Mouse (Mus musculus) heart, postnatal 36 days (tissue): Measurements from ENCODE around the gene Tril. TPM values are rescaled to one million over a fixed set of nuclear protein-coding genes. Genes with fewer than 3 reads are reported as not detected.

Source experiments
- DNase-seq, 2 experiments: peaks; one replicate each; pipeline ENCODE4 v3.0.0; 2021 to 2022
- intact Hi-C: fragments of 180-260 bp; cut with DNase I; formaldehyde crosslinking; loops from one replicate; pipeline ENCODE4 v1.15.1; 2025
- total RNA-seq, 2 experiments: library from RNA; stranded (reverse); gene quantifications; 2 replicates each; pipeline ENCODE4 v1.2.3; 2021

The Tril gene
- total RNA-seq, 2 experiments from 2014 or later: 4.6 to 5.4 TPM

GRCm38 (mm10) chr6:53808801-53809200, 11.8 kb downstream of the Tril start:
- no peak for DNase-seq
- intact Hi-C loops: no loop called here

GRCm38 (mm10) chr6:53807185-53807584, 13.4 kb downstream of the Tril start:
- intact Hi-C loops: no loop called here
- DNase-seq: no peak

GRCm38 (mm10) chr6:53806591-53807023, 14.0 kb downstream of the Tril start:
- intact Hi-C loops: no loop called here
- DNase-seq: no peak

- DNase-seq: no peak
- intact Hi-C loops: no loop called here
Observed at GRCm38 (mm10) chr6:53806021-53806420, 14.6 kb downstream of the Tril start.

- no peak for DNase-seq
- intact Hi-C loops: no loop called here
Observed at GRCm38 (mm10) chr6:53804145-53804544, 16.5 kb downstream of the Tril start.

GRCm38 (mm10) chr6:53803551-53803950, 17.1 kb downstream of the Tril start:
- no peak for DNase-seq
- intact Hi-C loops: no loop called here

- DNase-seq: peak; percentile 36 to 57
- intact Hi-C loops: no loop called here
Observed at GRCm38 (mm10) chr6:53801893-53802286, 18.7 kb downstream of the Tril start.

GRCm38 (mm10) chr6:53801269-53801892, 19.2 kb downstream of the Tril start:
- intact Hi-C loops: no loop called here

GRCm38 (mm10) chr6:53798865-53799264, 21.8 kb downstream of the Tril start:
- no peak for DNase-seq
- intact Hi-C loops: loop anchor here (5.0 kb wide), 3 partner anchors 73 to 428 kb away; no protein-coding TSS in a partner anchor

More at GRCm38 (mm10) chr6:53801269-53801892, 19.2 kb downstream of the Tril start:
- DNase-seq: no peak

GRCm38 (mm10) chr6:53796835-53797234, 23.8 kb downstream of the Tril start:
- no peak for DNase-seq
- intact Hi-C loops: loop anchor here (5.0 kb wide), 3 partner anchors 75 to 430 kb away; no protein-coding TSS in a partner anchor

- intact Hi-C loops: loop anchor here (5.0 kb wide), 3 partner anchors 77 to 432 kb away; no protein-coding TSS in a partner anchor
- DNase-seq: peak in 1 of 2 experiments; percentile 44
Observed at GRCm38 (mm10) chr6:53795788-53796187, 24.8 kb downstream of the Tril start.

GRCm38 (mm10) chr6:53795078-53795477, 25.6 kb downstream of the Tril start:
- no peak for DNase-seq
- intact Hi-C loops: loop anchor here (5.0 kb wide), 3 partner anchors 77 to 432 kb away; no protein-coding TSS in a partner anchor

- peak; percentile 73 to 82 for DNase-seq
- intact Hi-C loops: no loop called here
Observed at GRCm38 (mm10) chr6:53794323-53794971, 26.2 kb downstream of the Tril start.

- DNase-seq: peak; percentile 44 to 66
- intact Hi-C loops: loop anchor here (5.0 kb wide), 3 partner anchors 89 to 584 kb away; no protein-coding TSS in a partner anchor
Observed at GRCm38 (mm10) chr6:53782880-53783539, 37.6 kb downstream of the Tril start.

GRCm38 (mm10) chr6:53782273-53782672, 38.4 kb downstream of the Tril start:
- intact Hi-C loops: loop anchor here (5.0 kb wide), 3 partner anchors 90 to 585 kb away; no protein-coding TSS in a partner anchor
- no peak for DNase-seq

GRCm38 (mm10) chr6:53781171-53781570, 39.5 kb downstream of the Tril start:
- intact Hi-C loops: loop anchor here (1.0 to 5.0 kb wide), 6 partner anchors 91 to 586 kb away; no protein-coding TSS in a partner anchor
- DNase-seq: peak in 1 of 2 experiments; percentile 61

GRCm38 (mm10) chr6:53780008-53780407, 40.6 kb downstream of the Tril start:
- intact Hi-C loops: loop anchor here (5.0 kb wide), 3 partner anchors 92 to 587 kb away; no protein-coding TSS in a partner anchor
- DNase-seq: no peak

GRCm38 (mm10) chr6:53779526-53779925, 41.1 kb downstream of the Tril start:
- intact Hi-C loops: no loop called here
- no peak for DNase-seq

GRCm38 (mm10) chr6:53778424-53778955, 42.1 kb downstream of the Tril start:
- no peak for DNase-seq
- intact Hi-C loops: no loop called here

- no peak for DNase-seq
- intact Hi-C loops: no loop called here
Observed at GRCm38 (mm10) chr6:53768275-53768674, 52.4 kb downstream of the Tril start.
